Mouse (Mus musculus): ENCODE data around the gene Ankfn1.

Ankfn1 gene

GRCm38 (mm10) chr11:89370373-89370772, 407.1 kb downstream of the Ankfn1 start:
- no peak for DNase-seq (ENCODE audit: low spot score in 2 of 2)

- DNase-seq (ENCODE audit: low spot score in 2 of 2) = no peak
Observed at GRCm38 (mm10) chr11:89363981-89364380, 413.5 kb downstream of the Ankfn1 start.

- no peak for DNase-seq (ENCODE audit: low spot score in 2 of 2)
Observed at GRCm38 (mm10) chr11:89360895-89361294, 416.6 kb downstream of the Ankfn1 start.

- DNase-seq (ENCODE audit: low spot score in 2 of 2) = no peak
Observed at GRCm38 (mm10) chr11:89358546-89358945, 418.9 kb downstream of the Ankfn1 start.

GRCm38 (mm10) chr11:89356479-89356878, 421.0 kb downstream of the Ankfn1 start:
- DNase-seq (ENCODE audit: low spot score in 2 of 2) = no peak

GRCm38 (mm10) chr11:89356018-89356417, 421.4 kb downstream of the Ankfn1 start:
- DNase-seq (ENCODE audit: low spot score in 2 of 2) = no peak

- DNase-seq (ENCODE audit: low spot score in 2 of 2) = no peak
Observed at GRCm38 (mm10) chr11:89340238-89340637, 437.2 kb downstream of the Ankfn1 start.
